Mouse (Mus musculus) bone marrow macrophage, adult 2 months (primary cell): ENCODE measurements at regions not wholly inside any gene's neighbourhood (a gene's known extent, or its start where the extent isn't known, plus 50 kb on each side); places are given as distances from the start of the nearest gene placed in this dataset.

ENCODE experiments used
- H3K27ac ChIP-seq: 2 replicates; pipeline ENCODE4 v1.5.1; 2012; ENCODE audit warnings: low read depth, low read length; ENCODE audit not compliant: insufficient read depth
- H3K4me1 ChIP-seq: 2 replicates; pipeline ENCODE4 v1.6.1; 2012; ENCODE audit warnings: low read length; ENCODE audit not compliant: control insufficient read depth, insufficient read depth
- H3K4me3 ChIP-seq: 2 replicates; pipeline ENCODE4 v1.5.1; 2012; ENCODE audit warnings: mild to moderate bottlenecking, low read length, moderate library complexity; ENCODE audit not compliant: insufficient read depth
- CTCF ChIP-seq: IDR thresholded peaks from 2 replicates; pipeline ENCODE4 v1.5.1; 2012; ENCODE audit warnings: low read depth, mild to moderate bottlenecking, low read length, moderate library complexity
- POLR2A ChIP-seq: IDR thresholded peaks from 2 replicates; pipeline ENCODE4 v1.6.1; 2012; ENCODE audit warnings: mild to moderate bottlenecking, low read depth, low read length, borderline replicate concordance

- no peak overlapping the region for H3K4me3 ChIP-seq
Measured at GRCm38 (mm10) chr19:26014620-26015180, 342.5 kb downstream of the Dmrt2 start.

GRCm38 (mm10) chr19:26021141-26021540 lies 348.9 kb downstream of the Dmrt2 start:
- H3K4me1 ChIP-seq = no peaks in the 10 kb centered on the region
- no peak overlapping the region for H3K4me3 ChIP-seq
- TF ChIP-seq POLR2A = no peak
- TF ChIP-seq CTCF = no peak

More at GRCm38 (mm10) chr19:26014620-26015180, 342.5 kb downstream of the Dmrt2 start:
- Histone ChIP-seq H3K4me1 (no peaks in the 10 kb centered on the region), H3K27ac (no peak overlapping the region)
- TF ChIP-seq POLR2A (no peak), CTCF (no peak)

GRCm38 (mm10) chr19:26026103-26026502 lies 353.9 kb downstream of the Dmrt2 start:
- no peak for TF ChIP-seq CTCF
- TF ChIP-seq POLR2A = no peak
- H3K4me1 ChIP-seq = no peaks in the 10 kb centered on the region
- no peak overlapping the region for H3K27ac ChIP-seq
- no peak overlapping the region for H3K4me3 ChIP-seq

More at GRCm38 (mm10) chr19:26021141-26021540, 348.9 kb downstream of the Dmrt2 start:
- no peak overlapping the region for H3K27ac ChIP-seq

- Histone ChIP-seq H3K27ac (no peak overlapping the region), H3K4me3 (no peak overlapping the region), H3K4me1 (no peaks in the 10 kb centered on the region)
- TF ChIP-seq POLR2A = no peak
- no peak for TF ChIP-seq CTCF
Measured at GRCm38 (mm10) chr19:26037270-26037669, 365.1 kb downstream of the Dmrt2 start.

- Histone ChIP-seq H3K27ac (no peak overlapping the region), H3K4me3 (no peak overlapping the region), H3K4me1 (no peaks in the 10 kb centered on the region)
- TF ChIP-seq CTCF = no peak
- no peak for TF ChIP-seq POLR2A
Measured at GRCm38 (mm10) chr19:26051478-26052215, 379.4 kb downstream of the Dmrt2 start.

- Histone ChIP-seq H3K4me3 (no peak overlapping the region), H3K4me1 (no peaks in the 10 kb centered on the region), H3K27ac (no peak overlapping the region)
- TF ChIP-seq POLR2A (no peak), CTCF (no peak)
Measured at GRCm38 (mm10) chr19:26059668-26060067, 387.5 kb downstream of the Dmrt2 start.

- Histone ChIP-seq H3K27ac (no peak overlapping the region), H3K4me1 (no peaks in the 10 kb centered on the region), H3K4me3 (no peak overlapping the region)
- TF ChIP-seq CTCF = no peak
- TF ChIP-seq POLR2A = no peak
Measured at GRCm38 (mm10) chr19:26068553-26068952, 396.3 kb downstream of the Dmrt2 start.

GRCm38 (mm10) chr19:26069908-26070307 lies 397.7 kb downstream of the Dmrt2 start:
- H3K4me1 ChIP-seq = no peaks in the 10 kb centered on the region
- no peak overlapping the region for H3K27ac ChIP-seq
- TF ChIP-seq POLR2A = no peak
- TF ChIP-seq CTCF = no peak
- H3K4me3 ChIP-seq = no peak overlapping the region

GRCm38 (mm10) chr19:26088318-26088717 lies 416.1 kb downstream of the Dmrt2 start:
- Histone ChIP-seq H3K27ac (no peak overlapping the region), H3K4me3 (no peak overlapping the region), H3K4me1 (no peaks in the 10 kb centered on the region)
- no peak for TF ChIP-seq CTCF

- Histone ChIP-seq H3K4me3 (no peak overlapping the region), H3K27ac (no peak overlapping the region), H3K4me1 (no peaks in the 10 kb centered on the region)
- no peak for TF ChIP-seq CTCF
- no peak for TF ChIP-seq POLR2A
Measured at GRCm38 (mm10) chr19:26091386-26091785, 419.2 kb downstream of the Dmrt2 start.

GRCm38 (mm10) chr19:26093844-26094243 lies 421.6 kb downstream of the Dmrt2 start:
- H3K27ac ChIP-seq = no peak overlapping the region

More at GRCm38 (mm10) chr19:26093844-26094243, 421.6 kb downstream of the Dmrt2 start:
- Histone ChIP-seq H3K4me3 (no peak overlapping the region), H3K4me1 (no peaks in the 10 kb centered on the region)
- no peak for TF ChIP-seq CTCF
- no peak for TF ChIP-seq POLR2A
